Mouse (Mus musculus): ENCODE measurements around the gene Rprd1b.

- TF ChIP-seq EP300 (IDR thresholded peaks at IDR 0.05; ENCODE audit: low read depth) (no peak), CTCF (IDR thresholded peaks at IDR 0.05; ENCODE audit: low read depth) (no peak)
Measured at GRCm38 (mm10) chr2:158139628-158140027, 111.3 kb downstream of the Rprd1b start.

All from liver, embryonic 14.5 days (tissue).